Mouse (Mus musculus): Measurements from ENCODE around the gene A1cf. TPM values are rescaled to one million over a fixed set of nuclear protein-coding genes. Genes with fewer than 3 reads are reported as not detected.

The A1cf gene
- polyA plus RNA-seq (2012; rRNA removed) = 11.9 and 30.7 TPM in 2 replicates

DNA sequence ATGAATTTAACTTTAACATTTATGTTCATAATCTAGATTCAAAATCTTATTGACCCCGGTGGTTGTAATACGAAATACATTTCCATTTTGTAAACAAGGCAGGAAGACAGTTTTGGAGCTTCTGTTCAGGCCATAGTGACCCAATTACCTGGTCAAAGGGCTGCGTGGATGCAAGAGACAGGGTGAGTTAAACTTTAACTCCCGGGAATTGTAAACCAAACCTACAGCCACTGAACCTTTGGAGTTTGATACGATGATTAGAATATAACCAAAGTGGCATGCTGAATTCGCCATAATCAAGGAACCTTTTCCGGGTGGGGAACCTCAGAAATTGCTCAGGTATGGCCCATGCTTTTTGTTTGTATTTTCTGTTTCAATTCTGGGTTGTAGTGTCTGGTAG is at the start of gene A1cf:
A1cf (plus strand) TSS at position 244 of the 400 bp plus-strand sequence.
- WGBS = 37% methylated on average over 7 of the region's 7 CpGs
- peak; percentile 73 for DNase-seq (ENCODE audit: low read depth, low spot score)

DNA sequence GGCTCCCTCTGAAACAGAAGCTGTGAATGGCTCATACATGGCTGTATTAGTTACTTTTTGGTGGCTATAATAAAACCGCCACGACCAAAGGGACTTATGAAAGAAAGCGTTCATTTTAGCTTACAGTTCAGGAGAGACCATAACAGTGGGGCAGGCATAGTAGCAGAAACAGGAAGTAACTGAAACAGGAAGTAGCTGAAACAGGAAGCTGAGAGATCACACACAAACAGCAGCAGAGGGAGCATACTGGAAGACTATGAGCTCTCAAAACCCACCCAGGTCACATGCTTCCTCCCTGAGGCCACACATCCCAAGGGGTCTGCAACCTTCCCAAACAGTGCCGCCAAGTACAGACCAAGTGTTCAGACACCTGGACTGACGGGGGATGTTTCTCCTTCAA is 34.3 kb upstream of the A1cf start:
- DNase-seq (ENCODE audit: low read depth, low spot score) = no peak
- WGBS = 85% methylated on average over 5 of the region's 5 CpGs

DNA sequence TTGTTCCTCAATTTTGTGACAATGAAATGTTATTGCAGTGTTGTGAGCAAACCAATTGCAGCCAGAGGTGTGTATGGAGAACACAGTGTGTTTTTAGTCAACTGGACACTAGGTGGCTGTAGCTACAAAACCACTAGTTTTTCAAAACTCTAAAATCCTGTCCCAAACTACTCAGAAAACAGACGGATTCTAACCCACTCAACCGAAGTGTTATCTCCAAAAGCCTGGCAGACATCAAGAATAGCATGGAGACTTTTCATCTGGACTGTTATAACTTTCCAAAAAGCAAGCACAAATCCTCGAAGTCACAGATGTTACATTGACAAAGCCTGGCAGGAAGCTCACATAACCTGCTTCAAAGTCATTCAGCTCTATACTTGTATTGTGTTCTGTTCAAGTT is 6.7 kb upstream of the A1cf start:
- no peak for DNase-seq (ENCODE audit: low read depth, low spot score)
- 55% methylated on average over 3 of the region's 3 CpGs for WGBS

DNA sequence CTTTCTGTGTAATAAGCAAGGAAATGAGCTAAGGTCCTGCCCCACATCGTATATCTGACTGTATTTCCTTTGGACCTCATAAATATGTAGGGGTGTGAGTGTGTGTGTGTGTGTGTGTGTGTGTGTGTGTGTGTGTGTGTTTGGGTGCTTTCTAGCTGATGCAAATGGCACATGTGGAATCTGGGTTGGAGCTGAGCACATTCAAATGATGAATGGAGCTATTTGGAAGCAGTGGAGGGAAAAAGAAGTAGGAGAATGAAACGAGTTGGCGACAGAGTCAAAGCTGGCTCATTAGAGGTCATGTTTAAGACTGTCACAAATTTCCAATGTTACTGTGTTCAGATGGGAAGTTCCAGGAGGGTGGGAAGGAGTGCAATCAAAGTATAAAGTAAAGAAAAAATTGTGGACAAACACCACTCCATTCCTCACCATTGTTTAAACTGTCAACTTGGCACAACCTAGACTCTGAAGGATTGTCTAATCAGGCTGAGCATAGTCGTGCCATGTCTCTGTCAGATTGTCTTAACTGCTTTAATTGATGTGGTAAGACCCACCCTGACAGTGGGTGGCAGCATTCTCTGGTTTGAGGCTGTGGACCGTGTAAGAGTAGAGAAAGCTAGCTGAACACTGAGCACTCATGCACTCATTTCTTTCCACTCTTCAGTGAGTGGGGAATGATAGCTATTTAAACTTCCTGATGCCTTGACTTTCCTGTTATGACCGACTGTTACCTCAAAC is 5.9 kb upstream of the A1cf start:
- no peak for DNase-seq (ENCODE audit: low read depth, low spot score)

DNA sequence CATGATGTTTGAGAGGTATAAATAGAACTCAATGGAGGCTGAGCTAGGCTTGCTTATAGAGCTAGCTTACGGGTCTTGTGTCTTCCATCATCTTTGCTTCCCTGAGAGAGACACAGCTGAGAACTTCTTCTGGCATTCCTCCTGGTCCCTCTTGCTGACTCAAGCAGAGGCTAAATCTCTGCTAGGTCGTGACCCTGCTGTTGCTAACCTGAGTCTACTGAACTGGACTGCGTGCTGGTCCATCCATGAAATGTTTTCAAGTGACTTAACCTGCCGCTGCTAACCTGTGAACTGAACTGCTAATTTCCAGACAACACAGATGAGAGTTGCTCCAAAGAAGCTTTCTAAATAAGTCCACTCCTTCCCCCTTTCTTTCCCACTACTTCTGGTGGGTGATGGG is 3.1 kb upstream of the A1cf start:
- WGBS = 90% methylated on average over 4 of the region's 4 CpGs
- DNase-seq (ENCODE audit: low read depth, low spot score) = no peak

More for the DNA sequence above, 5.9 kb upstream of the A1cf start:
- 41% methylated on average over 6 of the region's 6 CpGs for WGBS

DNA sequence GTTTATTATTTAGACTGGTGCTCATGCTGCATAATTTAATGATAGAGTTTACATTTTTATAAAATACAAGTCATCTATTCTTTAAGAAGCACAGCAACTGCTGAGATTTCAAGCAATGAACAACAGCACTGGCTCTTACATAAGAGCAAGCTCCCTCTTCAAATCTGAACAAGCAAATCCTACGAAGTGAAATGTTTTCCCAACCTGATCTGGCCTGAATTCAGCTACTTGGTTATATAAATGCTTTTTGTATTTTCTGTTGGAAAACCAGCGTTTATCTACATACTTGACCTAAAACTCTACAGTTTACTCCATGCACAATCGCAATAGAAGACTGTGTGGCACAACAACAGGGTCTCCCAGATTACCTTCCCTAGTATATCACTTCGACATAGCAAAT is 488 bp upstream of the A1cf start:
- 34% methylated on average over 4 of the region's 4 CpGs for WGBS
- no peak for DNase-seq (ENCODE audit: low read depth, low spot score)

DNA sequence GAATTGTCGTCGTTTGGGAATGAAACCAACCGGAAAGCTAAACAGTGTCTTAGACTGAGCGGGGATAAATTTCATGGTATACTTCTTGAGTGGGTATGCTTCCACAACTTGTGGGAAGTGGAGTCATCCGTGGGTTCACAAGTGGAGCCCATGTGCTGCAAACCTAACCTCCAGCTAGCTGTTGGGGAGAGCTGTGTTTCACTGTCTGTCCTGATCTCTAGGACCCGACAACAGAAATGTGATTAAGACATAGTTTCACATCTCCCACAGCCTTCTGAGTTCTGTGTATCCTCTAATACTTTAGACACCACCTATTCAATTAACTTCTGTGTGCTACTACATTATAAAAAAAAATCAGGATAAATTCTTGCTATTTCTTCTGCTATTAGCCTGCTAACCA is 407 bp downstream of the A1cf start:
- no peak for DNase-seq (ENCODE audit: low read depth, low spot score)
- 32% methylated on average over 6 of the region's 6 CpGs for WGBS

DNA sequence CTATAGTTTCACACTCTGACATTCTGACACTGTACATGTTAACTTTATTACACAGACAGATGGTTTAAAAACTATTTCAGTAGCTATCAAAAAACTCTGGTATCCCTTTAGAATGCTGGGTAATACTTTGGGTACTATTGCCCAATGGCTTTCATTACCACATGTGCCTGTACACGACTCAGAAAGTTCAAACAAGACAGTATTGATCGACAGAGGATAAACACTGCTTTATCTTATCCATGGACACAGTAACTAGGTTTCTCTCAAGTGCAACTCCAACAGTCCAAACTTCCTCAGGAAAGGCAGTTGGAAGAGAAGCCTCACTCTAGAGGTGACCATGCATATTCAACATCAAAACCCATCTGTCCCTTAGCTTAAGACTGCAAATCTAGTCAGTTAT is 2.8 kb downstream of the A1cf start:
- WGBS = 30% methylated on average over 2 of the region's 2 CpGs
- DNase-seq (ENCODE audit: low read depth, low spot score) = no peak

DNA sequence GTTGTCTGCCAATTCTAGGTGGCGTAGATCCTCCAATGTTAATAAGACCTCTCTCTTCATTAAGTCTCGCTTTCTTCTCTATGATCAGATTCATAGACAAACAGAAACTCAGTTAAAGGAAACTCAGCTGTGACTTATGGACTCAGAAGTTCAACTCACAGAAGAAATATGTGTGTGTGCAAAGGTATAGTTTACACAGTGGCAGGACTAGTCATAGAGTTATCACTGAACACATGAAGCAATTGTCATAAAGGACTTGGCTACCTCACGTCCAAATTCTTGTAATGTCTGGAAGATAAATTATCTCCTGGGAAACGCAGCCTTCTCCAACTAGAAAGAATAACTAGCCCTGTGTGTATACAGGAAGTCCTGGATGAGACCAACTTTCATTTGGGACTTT is 9.4 kb downstream of the A1cf start:
- WGBS = 21% methylated on average over 4 of the region's 4 CpGs
- no peak for DNase-seq (ENCODE audit: low read depth, low spot score)

DNA sequence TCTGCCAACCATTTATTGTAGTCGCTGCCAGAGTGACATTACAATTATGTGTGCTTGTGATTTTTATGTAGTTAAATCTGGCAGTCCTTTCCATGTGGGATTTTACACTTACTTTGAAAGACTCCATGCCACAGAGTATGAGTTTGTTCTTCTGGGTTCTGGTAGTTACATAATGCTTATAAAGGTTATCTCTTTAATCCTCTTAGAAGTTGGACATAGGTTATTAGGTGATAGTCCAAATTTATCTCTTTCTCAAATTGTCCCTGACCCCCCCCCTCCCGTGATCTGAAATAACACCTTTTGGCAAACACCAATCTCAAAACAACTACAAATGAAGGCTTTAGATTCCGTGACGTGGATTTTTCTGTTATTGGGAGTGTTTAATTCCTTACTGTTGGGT is 16.0 kb downstream of the A1cf start:
- WGBS = 82% methylated on average over 4 of the region's 4 CpGs
- DNase-seq (ENCODE audit: low read depth, low spot score) = no peak

DNA sequence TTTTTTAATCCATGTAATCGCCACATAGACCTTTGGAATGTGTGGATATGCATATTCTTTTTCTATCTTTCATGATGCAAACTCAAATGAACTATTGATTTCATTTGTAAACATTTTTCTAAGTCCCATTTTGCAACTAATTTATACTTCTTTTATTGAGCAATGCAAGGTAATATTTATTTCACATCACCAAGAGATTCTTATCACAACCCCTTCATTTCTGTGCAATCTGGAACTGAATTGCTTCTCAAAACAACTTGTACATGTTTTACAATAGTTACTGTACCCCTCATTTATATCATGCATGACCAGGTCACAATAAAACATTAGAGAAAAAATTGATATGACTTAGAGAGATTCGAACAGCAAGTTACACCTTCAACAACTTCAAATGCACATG is 18.7 kb downstream of the A1cf start:
- no peak for DNase-seq (ENCODE audit: low read depth, low spot score)
- WGBS = 90% methylated on average over 2 of the region's 2 CpGs

DNA sequence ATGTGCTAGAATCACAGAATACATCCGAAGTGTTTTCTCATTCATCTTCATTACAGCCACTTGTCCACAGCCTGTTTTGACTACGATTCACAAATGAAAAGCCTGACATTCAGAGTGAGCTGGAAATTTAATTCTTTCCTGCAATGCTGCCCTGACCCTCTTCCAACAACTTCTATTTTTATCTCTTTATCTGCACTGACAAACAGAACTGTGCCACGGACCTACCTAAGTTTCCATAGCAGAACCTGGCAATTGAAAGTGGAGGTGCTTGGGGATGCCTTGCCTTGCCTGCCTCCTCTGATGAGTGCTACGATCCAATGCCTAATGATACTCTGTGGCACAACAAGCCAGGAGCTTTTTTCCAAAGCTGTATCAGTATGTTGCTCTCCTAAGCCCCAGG is 21.4 kb downstream of the A1cf start:
- DNase-seq (ENCODE audit: low read depth, low spot score) = no peak

DNA sequence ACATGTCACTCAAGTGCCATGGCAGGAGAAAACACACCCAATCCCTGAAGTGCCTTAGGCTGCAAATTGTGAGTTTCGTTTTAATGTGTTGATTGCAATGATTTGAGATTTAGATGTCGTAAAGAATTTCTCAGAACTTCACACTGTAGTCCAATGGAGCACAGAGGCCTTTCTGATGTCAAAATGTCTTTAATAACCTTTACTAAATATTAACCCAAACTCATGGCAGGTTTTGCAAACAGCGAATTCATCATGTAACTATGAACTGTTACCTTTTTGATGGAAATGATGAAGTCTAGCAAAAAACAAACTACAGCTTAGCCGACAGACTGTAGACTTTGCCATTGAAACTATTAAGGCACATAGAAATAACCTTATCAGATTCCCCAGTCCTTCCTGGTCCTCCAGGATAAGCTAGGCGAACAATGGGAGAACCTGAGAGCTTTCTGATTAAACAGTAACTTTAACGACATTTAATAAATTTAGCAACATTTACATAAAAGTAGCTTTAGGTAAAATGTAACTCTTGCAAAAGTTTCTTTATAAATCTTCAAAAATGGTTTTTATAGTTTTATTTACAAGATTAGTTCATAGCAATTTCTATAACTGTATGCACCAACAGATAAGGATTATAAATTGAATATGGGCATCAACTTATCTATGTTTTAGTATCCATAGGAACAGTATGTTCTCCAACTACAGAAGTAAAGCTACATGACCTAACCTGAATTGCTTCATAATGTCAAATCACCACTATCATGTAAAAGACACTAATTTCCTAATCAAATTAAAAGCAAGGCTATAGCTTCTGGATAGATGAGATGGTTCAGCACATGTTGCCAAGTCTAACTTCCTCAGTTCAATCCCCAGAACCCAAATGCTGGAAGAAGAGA is 22.7 kb downstream of the A1cf start:
- WGBS = 45% methylated on average over 6 of the region's 6 CpGs
- DNase-seq (ENCODE audit: low read depth, low spot score) = no peak

More for the DNA sequence above, 21.4 kb downstream of the A1cf start:
- 66% methylated on average over 4 of the region's 4 CpGs for WGBS

DNA sequence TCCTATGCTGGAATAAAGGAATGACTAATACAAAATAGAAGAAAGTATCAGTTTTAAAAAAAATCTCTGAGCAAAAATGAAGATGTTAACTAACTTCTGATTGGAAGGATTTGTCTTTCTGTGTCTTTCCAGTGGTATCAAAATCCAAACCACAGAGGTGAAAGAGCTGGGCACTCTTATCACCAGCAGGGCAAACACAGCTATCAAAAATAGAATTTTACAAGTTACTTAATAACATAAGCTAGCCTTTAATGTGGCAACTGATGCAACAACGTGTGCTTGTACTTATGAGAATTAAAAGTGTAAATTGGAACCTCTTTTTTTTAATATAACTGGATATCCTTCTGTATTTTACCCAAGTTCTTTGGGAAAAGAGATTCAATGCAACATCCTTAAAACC is 27.4 kb downstream of the A1cf start:
- whole genome bisulfite sequencing = 53% methylated on average over 1 of the region's 1 CpGs
- no peak for DNase-seq (ENCODE audit: low read depth, low spot score)

DNA sequence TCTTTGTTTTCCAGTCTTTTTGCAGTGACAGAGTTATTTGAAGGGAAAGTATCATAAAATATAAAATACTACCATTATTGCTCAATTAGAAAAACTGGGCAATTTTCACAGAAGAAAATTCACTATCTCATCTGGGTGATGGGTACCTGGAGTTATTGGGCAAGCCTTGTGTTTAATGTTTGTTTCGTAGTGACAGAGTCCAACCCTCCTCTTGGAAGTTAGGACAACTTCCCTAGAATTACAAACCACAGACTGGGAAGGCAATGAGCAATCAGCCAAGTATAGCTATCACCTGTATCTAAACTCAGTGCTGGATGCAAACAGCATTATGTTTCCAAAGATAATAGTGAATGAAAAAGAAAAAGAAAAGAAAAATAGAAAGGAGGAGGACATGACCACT is 28.1 kb downstream of the A1cf start:
- WGBS = 70% methylated on average over 1 of the region's 1 CpGs
- no peak for DNase-seq (ENCODE audit: low read depth, low spot score)

DNA sequence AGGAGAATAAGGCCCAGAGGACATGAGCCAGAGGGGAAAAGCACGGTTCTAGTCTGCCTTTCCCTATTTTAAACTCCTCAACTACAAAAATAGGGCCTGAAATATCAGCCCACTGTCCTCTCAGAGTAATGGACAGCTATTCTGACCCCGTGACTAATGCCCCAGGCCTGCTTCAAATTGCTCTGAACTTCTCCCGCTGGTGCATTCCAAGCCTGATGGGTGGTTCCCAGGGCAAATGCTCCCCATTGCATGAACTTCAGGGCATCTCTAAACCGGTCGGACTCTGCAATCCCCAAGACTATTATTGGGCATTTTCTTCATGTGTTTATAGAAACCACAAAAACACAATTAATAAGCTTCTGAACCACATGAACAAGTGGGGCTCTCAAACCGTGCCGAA is 37.1 kb downstream of the A1cf start:
- 76% methylated on average over 7 of the region's 7 CpGs for WGBS
- DNase-seq (ENCODE audit: low read depth, low spot score) = no peak

DNA sequence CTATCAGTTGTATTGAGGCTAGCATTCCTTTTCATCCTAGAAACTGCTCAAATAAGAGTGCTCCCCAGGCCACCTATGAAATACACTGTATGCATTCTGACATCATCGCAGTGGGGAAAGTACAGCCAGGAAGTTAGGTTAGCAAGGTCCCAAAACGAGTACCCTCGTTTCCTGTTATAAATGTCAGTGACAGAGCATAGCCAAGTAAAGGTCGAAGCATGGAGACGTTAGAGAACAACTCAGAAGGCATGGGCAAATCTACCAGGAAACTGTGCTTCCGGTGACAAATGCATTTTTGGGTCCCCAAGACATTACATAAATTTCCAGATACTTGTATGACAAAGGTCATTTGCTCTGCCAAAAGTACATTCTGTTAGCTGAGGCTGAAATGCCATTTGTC is 41.9 kb downstream of the A1cf start:
- DNase-seq (ENCODE audit: low read depth, low spot score) = no peak
- 57% methylated on average over 6 of the region's 6 CpGs for WGBS

DNA sequence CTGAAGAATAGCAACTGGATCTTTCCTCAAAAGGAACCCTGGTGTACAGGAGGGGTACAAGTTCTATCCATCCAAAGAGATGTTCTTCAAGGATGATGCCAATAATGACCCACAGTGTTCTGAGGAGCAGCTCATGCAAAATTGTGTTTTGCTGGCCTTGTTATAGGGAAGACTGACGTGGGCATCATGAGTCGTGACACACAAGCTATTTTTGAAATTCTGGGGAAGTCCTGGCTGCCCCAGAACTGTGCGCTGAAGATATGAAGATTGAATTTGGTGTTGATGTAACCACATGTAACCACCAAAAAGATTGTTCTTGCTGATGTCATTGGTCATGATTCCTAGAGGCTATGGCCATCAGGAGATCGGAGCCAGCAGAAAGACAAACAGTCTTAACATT is 45.4 kb downstream of the A1cf start:
- no peak for DNase-seq (ENCODE audit: low read depth, low spot score)
- 90% methylated on average over 4 of the region's 4 CpGs for WGBS

DNA sequence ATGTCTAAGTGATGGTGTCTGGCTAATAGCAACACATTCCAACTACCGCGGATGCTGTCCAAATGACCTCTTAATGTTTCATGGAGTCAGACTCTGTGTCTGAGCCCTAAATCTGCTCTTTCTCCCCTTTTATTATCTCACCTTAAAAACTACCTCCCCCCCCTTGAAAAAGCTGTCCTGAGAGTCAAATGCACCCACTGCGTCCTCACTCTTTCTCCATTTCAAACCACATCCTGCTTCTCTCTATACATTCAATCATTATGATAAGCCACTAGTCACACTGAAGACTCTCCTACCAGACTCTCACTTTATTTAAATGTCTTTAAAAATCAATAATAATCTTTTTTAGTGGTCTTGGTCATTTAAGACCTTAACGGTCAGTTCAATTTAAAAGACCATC is 51.8 kb downstream of the A1cf start:
- no peak for DNase-seq (ENCODE audit: low read depth, low spot score)
- 91% methylated on average over 4 of the region's 4 CpGs for WGBS

DNA sequence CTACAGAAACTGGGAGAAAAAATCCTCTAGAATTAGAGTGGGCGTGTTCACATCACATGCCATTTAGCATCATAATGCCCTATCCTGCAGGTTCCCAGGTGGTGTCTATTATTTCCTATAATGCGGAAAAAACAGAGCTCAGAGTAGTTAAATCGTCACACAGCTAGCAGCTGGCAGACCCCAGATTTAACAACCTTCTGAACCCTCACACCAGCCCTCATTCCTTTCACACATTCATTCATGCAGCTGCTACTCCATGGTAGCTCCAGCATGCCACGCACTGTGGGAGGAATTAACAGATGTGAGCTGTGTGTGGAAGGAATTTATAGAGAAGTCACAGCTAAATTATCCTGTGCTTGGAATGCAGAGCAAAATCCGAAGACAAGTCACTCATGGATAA is 53.3 kb downstream of the A1cf start:
- DNase-seq (ENCODE audit: low read depth, low spot score) = no peak
- 78% methylated on average over 5 of the region's 5 CpGs for WGBS

Measured in large intestine, adult 2 months (tissue).